Mouse (Mus musculus): ENCODE measurements around the gene Oser1. TPM values are rescaled to one million over a fixed set of nuclear protein-coding genes. Genes with fewer than 3 reads are reported as not detected.
"Not testable (repeated sequence)": the region's sequence is repeated elsewhere in the genome, so short reads cannot be mapped to it uniquely, and the experiment has no call there.

Gene Oser1
- polyA plus RNA-seq, 1 experiment from 2014 or later: 80.1 TPM

DNA sequence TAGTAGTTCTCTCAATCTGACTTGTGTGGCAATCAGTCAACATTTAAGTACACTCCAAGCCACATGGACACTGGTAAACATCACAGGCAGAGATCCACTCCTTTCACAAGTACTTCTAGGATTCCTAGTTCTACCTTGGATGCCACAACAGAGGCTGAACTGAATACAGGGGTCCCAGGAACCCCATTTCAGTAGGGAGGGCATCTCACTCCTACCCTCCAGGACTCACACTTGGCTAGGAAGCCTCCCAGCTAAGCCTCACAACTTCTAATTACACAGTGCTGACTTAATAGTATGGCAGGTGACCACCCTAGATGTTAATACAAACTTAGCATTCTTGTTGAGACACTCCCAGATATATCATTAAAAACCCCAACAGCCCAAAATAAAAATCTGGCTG lies 6.7 kb downstream of the Oser1 start:
- Histone ChIP-seq H3K27ac (no peak overlapping the region), H3K36me3 (ENCODE audit: poor library complexity, severe bottlenecking) (peaks cover 22% of the 10 kb centered on the region), H3K9ac (no peak overlapping the region; the same call in 1 of the 2 replicates), H3K9me3 (replicated peaks) (no peaks in the 10 kb centered on the region), H3K4me3 (peak overlapping the region; percentile 91; the same call in 1 of the 2 replicates), H3K4me1 (peaks cover 33% of the 10 kb centered on the region), H3K4me2 (peak overlapping the region; percentile 96), H3K27me3 (no peaks in the 10 kb centered on the region)
- ATAC-seq: no peak

DNA sequence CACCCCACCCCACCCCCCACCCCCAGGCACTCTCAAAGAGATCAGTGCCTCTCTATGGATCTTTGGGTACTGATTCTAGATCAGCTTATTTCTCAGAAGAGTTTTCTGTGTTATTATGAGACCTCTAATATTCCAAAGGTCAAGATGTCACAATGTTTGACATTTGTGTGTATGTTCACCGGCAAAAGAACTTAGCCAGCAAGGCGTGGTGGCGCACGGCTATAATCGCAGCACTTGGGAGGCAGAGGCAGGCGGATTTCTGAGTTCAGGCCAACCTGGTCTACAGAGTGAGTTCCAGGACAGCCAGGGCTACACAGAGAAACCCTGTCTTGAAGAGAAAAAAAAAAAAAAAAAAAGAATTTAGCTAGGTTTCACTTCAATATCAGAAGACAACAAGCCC lies 7.5 kb downstream of the Oser1 start:
- no peak for ATAC-seq
- H3K27ac ChIP-seq: no peak overlapping the region
- no peaks in the 10 kb centered on the region for H3K9me3 ChIP-seq (replicated peaks)
- H3K36me3 ChIP-seq (ENCODE audit: poor library complexity, severe bottlenecking): peaks cover 25% of the 10 kb centered on the region
- no peaks in the 10 kb centered on the region for H3K27me3 ChIP-seq
- no peak overlapping the region for H3K4me3 ChIP-seq
- peaks cover 33% of the 10 kb centered on the region for H3K4me1 ChIP-seq
- H3K9ac ChIP-seq: no peak overlapping the region
- 96% methylated on average over 6 of the region's 6 CpGs for WGBS
- H3K4me2 ChIP-seq: no peak overlapping the region

DNA sequence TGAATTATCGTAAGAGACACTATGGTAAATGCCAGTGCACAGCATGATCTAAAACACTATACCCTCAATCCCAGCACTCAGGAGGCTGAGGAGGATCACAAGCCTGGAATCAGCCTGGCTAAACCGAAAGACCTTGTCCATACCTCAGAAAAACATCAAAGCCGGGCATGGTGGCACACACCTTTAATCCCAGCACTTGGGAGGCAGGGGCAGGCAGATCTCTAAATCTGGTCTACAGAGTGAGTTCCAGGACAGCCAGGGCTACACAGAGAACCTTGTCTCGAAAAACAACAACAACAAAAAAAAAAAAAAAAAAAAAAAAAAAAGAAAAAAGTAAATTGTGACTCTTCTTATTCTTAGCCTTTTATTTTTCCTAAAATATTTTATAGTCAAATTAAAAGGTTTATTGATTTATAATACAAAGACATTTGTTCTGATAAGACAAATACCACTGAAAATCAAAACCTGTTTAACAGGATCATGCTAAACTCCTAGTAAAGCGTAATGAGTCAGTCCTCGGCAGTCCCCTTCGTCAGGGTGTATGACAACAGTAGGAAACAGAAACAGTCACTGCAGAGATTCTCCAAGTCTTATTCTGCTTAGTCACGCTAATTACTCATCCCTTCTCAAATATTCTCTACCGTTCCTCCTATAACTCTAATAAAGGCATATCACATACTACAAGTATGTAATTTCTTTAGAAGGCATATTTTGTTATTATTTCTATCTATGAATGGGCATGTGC lies 11.5 kb downstream of the Oser1 start:
- ATAC-seq: no peak
- Histone ChIP-seq H3K4me3 (no peak overlapping the region), H3K36me3 (ENCODE audit: poor library complexity, severe bottlenecking) (peaks cover 56% of the 10 kb centered on the region), H3K4me1 (peaks cover 8% of the 10 kb centered on the region), H3K9ac (no peak overlapping the region), H3K9me3 (replicated peaks) (no peaks in the 10 kb centered on the region), H3K27ac (no peak overlapping the region), H3K4me2 (no peak overlapping the region), H3K27me3 (no peaks in the 10 kb centered on the region)
- 93% methylated on average over 9 of the region's 9 CpGs for WGBS

GRCm38 (mm10) chr2:163412419-163412818 lies 12.1 kb downstream of the Oser1 start:
- Histone ChIP-seq H3K4me2 (no peak overlapping the region), H3K4me1 (peaks cover 2% of the 10 kb centered on the region; the same call in 1 of the 2 replicates), H3K9ac (no peak overlapping the region), H3K4me3 (no peak overlapping the region), H3K27me3 (no peaks in the 10 kb centered on the region), H3K9me3 (replicated peaks) (no peaks in the 10 kb centered on the region), H3K36me3 (ENCODE audit: poor library complexity, severe bottlenecking) (peaks cover 61% of the 10 kb centered on the region), H3K27ac (no peak overlapping the region)
- WGBS: 95% methylated on average over 4 of the region's 4 CpGs
- ATAC-seq: no peak

- no peak overlapping the region for H3K4me3 ChIP-seq
- no peaks in the 10 kb centered on the region for H3K27me3 ChIP-seq
- peaks cover 67% of the 10 kb centered on the region for H3K36me3 ChIP-seq (ENCODE audit: poor library complexity, severe bottlenecking)
- H3K4me1 ChIP-seq: no peaks in the 10 kb centered on the region
- WGBS: 90% methylated on average over 4 of the region's 4 CpGs
- H3K4me2 ChIP-seq: no peak overlapping the region
- no peak overlapping the region for H3K27ac ChIP-seq
- ATAC-seq: no peak
- no peak overlapping the region for H3K9ac ChIP-seq
- H3K9me3 ChIP-seq (replicated peaks): no peaks in the 10 kb centered on the region
Measured at GRCm38 (mm10) chr2:163411840-163412239, 12.7 kb downstream of the Oser1 start.

DNA sequence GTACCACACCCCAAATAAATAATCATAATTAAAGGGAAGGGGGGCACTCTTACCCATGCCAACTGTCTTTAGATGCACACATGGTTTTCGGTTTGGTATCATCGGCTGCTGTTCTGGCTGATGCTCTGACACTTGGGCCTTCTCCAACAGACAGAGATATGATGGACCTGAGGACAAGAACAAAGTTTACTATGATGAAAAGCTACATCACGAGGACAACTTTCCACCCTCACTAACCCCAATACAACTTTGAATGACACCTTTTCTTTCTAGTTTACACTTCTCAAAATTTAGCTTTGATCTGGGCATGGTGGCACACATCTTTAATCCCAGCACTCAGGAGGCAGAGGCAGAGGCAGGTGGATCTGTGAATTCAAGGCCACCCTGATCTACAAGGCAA lies 13.2 kb downstream of the Oser1 start:
- not testable (repeated sequence) for ATAC-seq

DNA sequence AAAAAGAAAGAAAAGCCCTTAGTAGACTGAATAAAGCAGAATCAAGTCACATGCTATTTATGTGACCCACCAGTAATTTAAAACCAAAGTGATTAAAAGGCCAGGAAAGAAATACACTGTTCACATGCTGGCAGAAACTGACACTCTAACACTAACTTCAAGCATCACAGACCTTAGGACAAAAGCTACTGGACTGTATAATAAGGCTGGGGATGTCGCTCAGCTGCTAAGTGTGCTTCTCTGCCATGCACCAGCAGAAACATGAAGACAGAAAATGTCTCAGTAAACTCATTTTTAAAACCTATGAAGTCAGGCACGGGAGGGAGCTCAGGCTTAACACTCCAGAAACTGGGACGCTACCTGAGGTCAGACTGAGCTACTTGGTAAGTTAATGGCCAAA lies 14.3 kb downstream of the Oser1 start:
- 90% methylated on average over 3 of the region's 3 CpGs for WGBS
- Histone ChIP-seq H3K4me1 (no peaks in the 10 kb centered on the region), H3K4me3 (no peak overlapping the region), H3K9ac (no peak overlapping the region), H3K4me2 (no peak overlapping the region), H3K27ac (no peak overlapping the region), H3K36me3 (ENCODE audit: poor library complexity, severe bottlenecking) (peaks cover 73% of the 10 kb centered on the region), H3K27me3 (no peaks in the 10 kb centered on the region), H3K9me3 (replicated peaks) (no peaks in the 10 kb centered on the region)
- ATAC-seq: no peak

More for the DNA sequence above, 13.2 kb downstream of the Oser1 start:
- not testable (repeated sequence) for H3K27ac ChIP-seq; H3K27me3 ChIP-seq; H3K4me1 ChIP-seq; H3K4me2 ChIP-seq; H3K9me3 ChIP-seq (replicated peaks); H3K4me3 ChIP-seq; H3K9ac ChIP-seq
- peaks cover 68% of the 10 kb centered on the region for H3K36me3 ChIP-seq (ENCODE audit: poor library complexity, severe bottlenecking)
- WGBS: 93% methylated on average over 3 of the region's 3 CpGs

DNA sequence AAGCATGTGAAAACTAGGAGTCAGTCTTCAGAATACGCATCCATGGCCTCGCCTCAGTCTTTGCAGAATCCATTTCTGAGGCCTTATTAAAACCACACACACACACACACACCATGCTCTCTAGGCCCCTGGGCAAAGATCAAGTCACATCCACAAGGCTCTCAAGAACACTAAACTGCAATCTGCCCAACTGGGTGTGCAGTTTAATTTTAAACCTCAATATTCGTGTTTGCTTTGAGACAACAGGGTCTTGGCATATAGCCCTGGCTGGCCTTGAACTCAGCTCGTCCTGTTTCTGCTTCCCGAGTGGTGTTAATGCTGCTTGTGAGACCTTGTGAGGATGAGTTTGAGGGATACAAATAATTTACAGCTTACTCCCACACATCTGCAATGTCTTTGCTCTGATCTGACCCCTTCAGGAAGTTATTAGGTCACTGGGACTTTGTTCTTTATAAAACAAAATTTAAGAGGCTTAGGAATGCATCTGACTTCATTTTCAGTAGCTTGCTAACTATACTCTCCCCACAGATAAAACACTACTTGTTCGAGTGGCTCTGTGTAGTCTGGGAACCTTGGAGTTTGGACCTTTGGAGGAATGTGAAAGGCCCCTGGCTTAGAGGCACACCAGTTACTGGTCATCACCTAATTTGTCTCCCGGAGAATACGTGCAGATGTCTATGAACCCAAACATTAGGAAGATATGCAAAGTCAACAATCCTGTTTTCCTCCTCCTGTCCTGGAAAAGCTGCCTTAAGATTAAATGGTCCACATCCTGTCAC lies 20.3 kb downstream of the Oser1 start:
- H3K4me2 ChIP-seq: no peak overlapping the region
- H3K4me1 ChIP-seq: no peaks in the 10 kb centered on the region
- no peaks in the 10 kb centered on the region for H3K27me3 ChIP-seq
- no peaks in the 10 kb centered on the region for H3K9me3 ChIP-seq (replicated peaks)
- peaks cover 32% of the 10 kb centered on the region for H3K36me3 ChIP-seq (ENCODE audit: poor library complexity, severe bottlenecking)
- no peak overlapping the region for H3K27ac ChIP-seq
- H3K4me3 ChIP-seq: no peak overlapping the region
- WGBS: 90% methylated on average over 8 of the region's 8 CpGs
- no peak for ATAC-seq
- no peak overlapping the region for H3K9ac ChIP-seq

DNA sequence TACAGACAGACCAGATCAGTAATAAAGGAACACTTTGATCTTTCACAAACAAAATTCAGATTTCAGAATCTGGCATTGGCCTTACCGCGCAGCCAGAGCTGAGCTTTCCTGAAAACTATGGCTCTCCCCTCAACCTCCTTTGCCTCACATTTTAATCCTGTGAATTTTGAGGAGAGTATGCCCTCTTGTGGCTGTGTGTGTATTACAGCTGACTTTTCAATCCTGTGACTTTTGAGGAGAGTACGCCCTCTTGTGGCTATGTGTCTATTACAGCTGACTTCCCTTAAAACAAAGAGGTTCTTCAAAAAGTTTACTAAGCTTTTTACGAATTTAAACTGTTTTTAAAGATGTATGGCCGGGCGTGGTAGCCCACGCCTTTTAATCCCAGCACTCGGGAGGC lies 23.3 kb downstream of the Oser1 start:
- Histone ChIP-seq H3K27me3 (no peaks in the 10 kb centered on the region), H3K36me3 (ENCODE audit: poor library complexity, severe bottlenecking) (peaks cover 8% of the 10 kb centered on the region), H3K4me1 (peaks cover 5% of the 10 kb centered on the region), H3K9me3 (replicated peaks) (no peaks in the 10 kb centered on the region), H3K9ac (no peak overlapping the region), H3K27ac (no peak overlapping the region), H3K4me2 (no peak overlapping the region), H3K4me3 (no peak overlapping the region)
- WGBS: 11% methylated on average over 8 of the region's 8 CpGs
- peak; percentile 48; the same call in 1 of the 2 replicates for ATAC-seq

DNA sequence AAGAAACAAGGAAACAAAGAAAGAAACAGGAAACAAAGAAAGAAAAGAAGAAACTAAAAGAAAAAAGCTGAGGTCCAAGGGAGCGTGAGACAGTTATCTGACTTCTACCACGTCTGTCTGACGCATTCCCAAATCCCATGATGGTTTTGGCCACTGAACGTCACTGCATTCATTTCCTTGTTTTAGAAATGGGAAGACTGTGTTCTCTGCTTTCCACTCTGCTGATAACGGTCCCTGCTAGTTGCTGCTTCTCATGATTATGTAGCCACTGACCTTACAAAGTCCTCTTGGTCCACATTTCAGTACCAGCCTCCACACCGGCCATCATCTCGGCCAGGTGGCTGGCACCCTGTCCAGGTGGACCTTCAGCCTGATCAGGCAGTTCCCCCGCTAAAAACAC lies 25.3 kb downstream of the Oser1 start:
- no peak overlapping the region for H3K4me3 ChIP-seq
- H3K9me3 ChIP-seq (replicated peaks): no peaks in the 10 kb centered on the region
- no peaks in the 10 kb centered on the region for H3K27me3 ChIP-seq
- ATAC-seq: no peak
- WGBS: 77% methylated on average over 8 of the region's 8 CpGs
- no peaks in the 10 kb centered on the region for H3K36me3 ChIP-seq (ENCODE audit: poor library complexity, severe bottlenecking)
- no peak overlapping the region for H3K9ac ChIP-seq
- peaks cover 5% of the 10 kb centered on the region for H3K4me1 ChIP-seq
- H3K4me2 ChIP-seq: no peak overlapping the region
- H3K27ac ChIP-seq: no peak overlapping the region

DNA sequence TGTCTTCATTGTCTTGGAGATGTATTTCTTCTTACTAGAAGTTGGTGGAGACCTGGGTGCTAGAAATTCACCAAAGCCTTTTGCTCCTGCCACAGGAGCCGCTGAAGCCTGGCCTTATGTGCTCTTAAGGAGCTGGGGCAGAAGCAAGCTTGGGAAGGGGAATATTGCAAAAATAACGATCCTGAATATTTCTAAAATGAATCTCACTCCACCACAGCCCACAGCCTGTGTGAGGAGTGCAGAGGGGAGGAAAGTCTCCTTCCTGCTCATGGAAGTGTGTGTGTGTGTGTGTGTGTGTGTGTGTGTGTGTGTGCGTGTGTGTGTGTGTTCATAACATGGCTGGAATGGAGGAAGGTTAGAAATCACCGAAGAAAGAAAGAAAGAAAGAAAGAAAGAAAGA lies 25.7 kb downstream of the Oser1 start:
- WGBS: 83% methylated on average over 4 of the region's 4 CpGs
- ATAC-seq: no peak
- H3K36me3 ChIP-seq (ENCODE audit: poor library complexity, severe bottlenecking): no peaks in the 10 kb centered on the region
- H3K27ac ChIP-seq: no peak overlapping the region
- H3K4me2 ChIP-seq: no peak overlapping the region
- H3K4me1 ChIP-seq: peaks cover 5% of the 10 kb centered on the region
- H3K9ac ChIP-seq: no peak overlapping the region
- no peaks in the 10 kb centered on the region for H3K9me3 ChIP-seq (replicated peaks)
- H3K4me3 ChIP-seq: no peak overlapping the region
- H3K27me3 ChIP-seq: no peaks in the 10 kb centered on the region

GRCm38 (mm10) chr2:163397905-163398304 lies 26.6 kb downstream of the Oser1 start, which contains the start of gene Jph2:
Gene Jph2, minus strand, starts transcription at chr2:163397993.
- H3K9me3 ChIP-seq (replicated peaks): no peaks in the 10 kb centered on the region
- no peaks in the 10 kb centered on the region for H3K27me3 ChIP-seq
- H3K9ac ChIP-seq: no peak within 1 kb of the TSS
- H3K27ac ChIP-seq: no peak within 1 kb of the TSS
- peak within 1 kb of the TSS; percentile 3; the same call in 1 of the 2 replicates for H3K4me2 ChIP-seq
- no peak for ATAC-seq
- 11% methylated on average over 10 of the region's 10 CpGs for WGBS
- no peak within 1 kb of the TSS for H3K4me3 ChIP-seq
- no peaks in the 10 kb centered on the region for H3K36me3 ChIP-seq (ENCODE audit: poor library complexity, severe bottlenecking)
- H3K4me1 ChIP-seq: peaks cover 5% of the 10 kb centered on the region

All from forebrain, embryonic 13.5 days (tissue).